Mouse (Mus musculus) layer of hippocampus, adult 11-12 months (tissue): ENCODE results near the gene Rhpn2.
"Not testable (repeated sequence)": the region's sequence is repeated elsewhere in the genome, so short reads cannot be mapped to it uniquely, and the experiment has no call there.

Source experiments
- DNase-seq: peaks from one replicate; pipeline ENCODE4 v3.0.0; 2022; ENCODE audit warnings: low spot score

The Rhpn2 gene

GRCm38 (mm10) chr7:35333692-35334526, at the start of gene Rhpn2:
Gene Rhpn2 (plus strand): TSS chr7:35334170.
- DNase-seq: peak; percentile 99

- DNase-seq: no peak
Observed at GRCm38 (mm10) chr7:35293464-35293863, 40.5 kb upstream of the Rhpn2 start.

GRCm38 (mm10) chr7:35295631-35296030, 38.3 kb upstream of the Rhpn2 start:
- DNase-seq: no peak

GRCm38 (mm10) chr7:35297886-35298285, 36.1 kb upstream of the Rhpn2 start:
- DNase-seq: no peak

GRCm38 (mm10) chr7:35299656-35300055, 34.3 kb upstream of the Rhpn2 start:
- DNase-seq: no peak

GRCm38 (mm10) chr7:35300792-35301191, 33.2 kb upstream of the Rhpn2 start:
- no peak for DNase-seq

- DNase-seq: no peak
Observed at GRCm38 (mm10) chr7:35311214-35311613, 22.8 kb upstream of the Rhpn2 start.

- DNase-seq: no peak
Observed at GRCm38 (mm10) chr7:35314156-35314555, 19.8 kb upstream of the Rhpn2 start.

GRCm38 (mm10) chr7:35317729-35318609, 16.0 kb upstream of the Rhpn2 start, which contains the start of gene Gpatch1:
Gene Gpatch1 (minus strand): TSS chr7:35318440.
- peak; percentile 96 for DNase-seq

- DNase-seq: not testable (repeated sequence)
Observed at GRCm38 (mm10) chr7:35319221-35319620, 14.7 kb upstream of the Rhpn2 start.

GRCm38 (mm10) chr7:35319755-35320154, 14.2 kb upstream of the Rhpn2 start:
- no peak for DNase-seq

- DNase-seq: no peak
Observed at GRCm38 (mm10) chr7:35322161-35322560, 11.8 kb upstream of the Rhpn2 start.

GRCm38 (mm10) chr7:35322732-35323420, 11.1 kb upstream of the Rhpn2 start:
- DNase-seq: no peak

GRCm38 (mm10) chr7:35331590-35331989, 2.4 kb upstream of the Rhpn2 start:
- no peak for DNase-seq

GRCm38 (mm10) chr7:35333231-35333651, 729 bp upstream of the Rhpn2 start:
- no peak for DNase-seq

- peak; percentile 33 for DNase-seq
Observed at GRCm38 (mm10) chr7:35334527-35335452, 820 bp downstream of the Rhpn2 start.

- DNase-seq: peak; percentile 23
Observed at GRCm38 (mm10) chr7:35340196-35340595, 6.2 kb downstream of the Rhpn2 start.

GRCm38 (mm10) chr7:35341282-35341681, 7.3 kb downstream of the Rhpn2 start:
- DNase-seq: no peak

GRCm38 (mm10) chr7:35342498-35342897, 8.5 kb downstream of the Rhpn2 start:
- DNase-seq: no peak

GRCm38 (mm10) chr7:35344785-35345330, 10.9 kb downstream of the Rhpn2 start:
- DNase-seq: no peak
